Mouse (Mus musculus) heart, adult 2 months (tissue): Measurements from ENCODE around the gene BC080695.
"Not testable (repeated sequence)": the region's sequence is repeated elsewhere in the genome, so short reads cannot be mapped to it uniquely, and the experiment has no call there.

ENCODE experiments used
- CTCF ChIP-seq: fragments of 200-600 bp; IDR thresholded peaks from 2 replicates; pipeline ENCODE4 v1.8.1; 2022; ENCODE audit warnings: antibody characterized with exemption, mild to moderate bottlenecking, moderate library complexity
- EP300 ChIP-seq: fragments of 200-500 bp; IDR thresholded peaks from 2 replicates; pipeline ENCODE4 v1.6.1; 2011; ENCODE audit warnings: low read depth, low read length, control low read depth; ENCODE audit not compliant: insufficient read depth
- POLR2A ChIP-seq: fragments of 200-500 bp; IDR thresholded peaks from 2 replicates; pipeline ENCODE4 v1.6.1; 2011; ENCODE audit warnings: mild to moderate bottlenecking, low read depth, low read length, control low read depth; ENCODE audit not compliant: insufficient read depth

DNA sequence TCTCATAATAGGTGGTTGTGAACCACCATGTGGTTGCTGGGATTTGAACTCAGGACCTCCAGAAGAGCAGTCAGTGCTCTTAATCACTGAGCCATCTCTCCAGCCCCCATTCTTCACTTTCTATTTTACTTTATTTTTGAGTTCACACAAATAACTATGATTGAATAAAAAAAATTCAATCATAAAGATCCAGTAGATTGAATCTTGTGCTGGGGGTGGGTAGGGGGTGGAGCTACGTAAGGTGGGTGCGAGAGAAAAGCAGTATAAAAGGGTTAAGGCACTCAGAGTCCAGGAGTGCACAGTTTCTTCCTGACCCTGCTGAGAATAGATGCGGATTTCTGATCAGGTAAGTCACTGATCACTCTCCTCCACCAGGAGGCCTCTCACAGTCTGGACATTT lies at the start of gene BC080695, which contains the start of gene Gm13057:
- not testable (repeated sequence) for TF ChIP-seq CTCF, EP300, POLR2A
